Mouse (Mus musculus) limb, embryonic 11.5 days (tissue): Measurements from ENCODE around the gene Ugp2. TPM values are rescaled to one million over a fixed set of nuclear protein-coding genes. Genes with fewer than 3 reads are reported as not detected.

Experiments used
- ATAC-seq: fragments of 200-750 bp; cut with Nextera tagmentation; 2 replicates; pipeline ENCODE4 v1.8.0; 2017; ENCODE audit warnings: low read depth; ENCODE audit not compliant: insufficient number of reproducible peaks, low FRiP score, low TSS enrichment
- DNase-seq: peaks from one replicate; pipeline ENCODE4 v3.0.0-alpha.2; 2015; ENCODE audit warnings: low spot score
- H3K27ac ChIP-seq: fragments of 300-500 bp; sonication (generic); replicated peaks from 2 replicates; pipeline ENCODE4 v1.5.1; 2014; ENCODE audit warnings: low read depth, mild to moderate bottlenecking, low read length
- H3K27me3 ChIP-seq: fragments of 300-500 bp; sonication (generic); 2 replicates; pipeline ENCODE4 v1.6.1; 2014; ENCODE audit warnings: mild to moderate bottlenecking, low read length, mixed read lengths; ENCODE audit not compliant: control insufficient read depth, insufficient read depth
- H3K36me3 ChIP-seq: fragments of 300-500 bp; sonication (generic); 2 replicates; pipeline ENCODE4 v1.6.1; 2014; ENCODE audit warnings: mild to moderate bottlenecking, low read length, moderate library complexity, mixed read lengths; ENCODE audit not compliant: control insufficient read depth, insufficient read depth
- H3K4me1 ChIP-seq: fragments of 300-500 bp; sonication (generic); 2 replicates; pipeline ENCODE4 v1.6.1; 2014; ENCODE audit warnings: low read length, mixed read lengths; ENCODE audit not compliant: control insufficient read depth, insufficient read depth
- H3K4me2 ChIP-seq: fragments of 300-500 bp; sonication (generic); 2 replicates; pipeline ENCODE4 v1.6.1; 2014; ENCODE audit warnings: low read depth, mild to moderate bottlenecking, moderate library complexity; ENCODE audit not compliant: severe bottlenecking
- H3K4me3 ChIP-seq: fragments of 300-500 bp; sonication (generic); 2 replicates; pipeline ENCODE4 v1.5.1; 2014; ENCODE audit warnings: low read depth, low read length
- H3K9ac ChIP-seq: fragments of 300-500 bp; sonication (generic); 2 replicates; pipeline ENCODE4 v1.6.1; 2014; ENCODE audit warnings: mild to moderate bottlenecking, low read length
- H3K9me3 ChIP-seq: fragments of 300-500 bp; sonication (generic); 2 replicates; pipeline ENCODE4 v1.6.1; 2016; ENCODE audit warnings: low read length; ENCODE audit not compliant: control insufficient read depth
- WGBS: fragments of 180-500 bp; shearing (Covaris S2); extraction: QIAGEN DNeasy Blood & Tissue Kit; methylation state at CpG from one replicate; pipeline ENCODE4 v1.1.7; 2014; 5-methylcytosine and 5-hydroxymethylcytosine counted together
- polyA plus RNA-seq: library from polyadenylated mRNA; unstranded; fragments of >200 nt; fragmentation: Nextera tagmentation; extraction: Ambion mirVana; gene quantifications from 2 replicates; pipeline ENCODE4 v1.2.1, GENCODE M21; 2014

The Ugp2 gene
- polyA plus RNA-seq, 1 experiment from 2014 or later = 69.3 TPM

- Histone ChIP-seq H3K27ac (no peak overlapping the region), H3K4me1 (peaks cover 4% of the 10 kb centered on the region; the same call in 1 of the 2 replicates), H3K27me3 (no peaks in the 10 kb centered on the region), H3K9me3 (no peaks in the 10 kb centered on the region), H3K4me3 (no peak overlapping the region), H3K9ac (no peak overlapping the region), H3K36me3 (no peaks in the 10 kb centered on the region), H3K4me2 (no peak overlapping the region)
- DNase-seq (peak; percentile 31), ATAC-seq (no peak)
- WGBS = 40% methylated on average over 7 of the region's 7 CpGs
Measured at GRCm38 (mm10) chr11:21398464-21398863, 27.5 kb upstream of the Ugp2 start.

DNA sequence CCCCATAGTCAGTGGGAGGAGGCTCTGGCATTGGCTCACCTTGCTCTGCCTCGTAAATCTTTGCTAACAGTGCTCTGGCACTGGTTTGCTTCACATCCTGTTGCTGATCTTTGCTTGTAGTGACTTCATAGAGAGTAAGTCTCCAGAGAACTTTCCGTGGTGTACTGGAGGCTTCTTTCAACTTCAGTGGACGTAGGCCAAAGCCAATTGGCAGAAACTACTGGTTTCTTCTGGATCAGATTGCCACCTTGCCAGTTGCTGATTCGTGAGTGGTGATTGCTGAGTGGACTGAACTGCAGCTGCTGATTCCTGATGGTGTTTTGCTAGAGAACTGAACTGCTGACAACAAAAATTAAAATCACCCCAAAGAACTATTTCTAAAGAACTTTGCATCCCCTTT is 15.8 kb upstream of the Ugp2 start:
- no peaks in the 10 kb centered on the region for H3K4me1 ChIP-seq
- H3K9me3 ChIP-seq = no peaks in the 10 kb centered on the region
- no peak for ATAC-seq
- no peak overlapping the region for H3K27ac ChIP-seq
- no peaks in the 10 kb centered on the region for H3K27me3 ChIP-seq
- 75% methylated on average over 4 of the region's 4 CpGs for WGBS
- H3K4me3 ChIP-seq = no peak overlapping the region
- H3K9ac ChIP-seq = no peak overlapping the region
- no peaks in the 10 kb centered on the region for H3K36me3 ChIP-seq
- no peak for DNase-seq
- H3K4me2 ChIP-seq = no peak overlapping the region

DNA sequence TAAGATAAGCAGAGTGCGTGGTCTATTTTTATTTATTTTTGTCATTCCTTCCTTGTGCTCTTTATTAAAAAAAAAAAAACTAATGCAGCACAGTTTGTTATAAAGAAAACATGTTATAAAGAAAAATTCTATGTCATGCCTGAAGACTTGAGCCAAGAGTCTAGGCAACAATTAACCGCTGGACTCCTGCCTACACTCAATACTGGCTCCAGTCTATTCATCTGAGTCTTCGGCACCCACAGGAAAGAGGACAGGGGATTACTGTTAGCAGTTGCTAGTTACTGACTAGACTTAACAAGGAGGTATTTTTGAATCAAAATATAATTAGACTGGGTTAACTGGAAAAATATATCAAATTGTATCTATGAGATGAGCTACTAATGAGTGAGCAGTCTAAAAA is 3.1 kb upstream of the Ugp2 start:
- H3K27ac ChIP-seq = no peak overlapping the region
- H3K9ac ChIP-seq = no peak overlapping the region
- no peak overlapping the region for H3K4me2 ChIP-seq
- H3K9me3 ChIP-seq = no peaks in the 10 kb centered on the region
- DNase-seq (no peak), ATAC-seq (no peak)
- 95% methylated on average over 3 of the region's 3 CpGs for WGBS
- H3K36me3 ChIP-seq = no peaks in the 10 kb centered on the region
- no peak overlapping the region for H3K4me3 ChIP-seq
- H3K27me3 ChIP-seq = no peaks in the 10 kb centered on the region
- H3K4me1 ChIP-seq = 0 out of 2 replicates have a peak, but pooled peaks cover 3% of the 10 kb centered on the region

DNA sequence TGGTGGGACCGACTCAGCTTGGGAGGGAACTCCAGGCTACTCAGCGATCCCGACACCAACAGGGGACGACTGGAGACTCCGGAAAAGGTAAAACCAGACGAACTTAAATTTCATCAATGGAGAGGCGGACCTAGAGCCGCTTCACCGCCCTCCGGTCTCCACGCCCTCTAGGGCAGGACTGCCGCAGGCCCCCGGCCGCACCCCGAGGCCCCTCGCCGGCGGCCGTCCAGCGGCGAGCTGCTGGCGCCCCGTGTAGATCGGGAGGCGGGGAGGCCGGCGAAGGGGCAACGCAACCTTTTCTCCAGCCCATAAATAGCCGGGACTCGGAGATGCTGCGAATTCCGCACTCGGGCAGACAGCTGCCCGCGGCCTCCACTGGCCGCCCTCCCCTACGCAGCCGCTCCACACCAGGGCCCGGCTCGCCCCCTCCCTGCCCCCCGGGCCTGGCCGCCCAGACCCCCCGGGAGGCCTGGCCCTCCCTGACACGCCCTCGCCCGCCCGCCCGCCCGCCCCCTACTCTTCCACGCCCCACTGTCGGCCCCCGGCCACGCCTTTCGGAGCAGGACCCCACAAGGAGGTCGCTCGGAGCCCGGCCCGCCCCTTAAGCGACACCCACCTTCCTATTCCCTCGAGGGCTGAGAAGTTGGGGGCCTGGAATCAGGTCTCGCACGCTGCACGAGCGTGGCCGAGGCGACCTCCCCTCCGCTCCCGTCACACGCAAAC is 441 bp downstream of the Ugp2 start:
- peak overlapping the region; percentile 81 for H3K9ac ChIP-seq
- H3K36me3 ChIP-seq = no peaks in the 10 kb centered on the region
- H3K27me3 ChIP-seq = no peaks in the 10 kb centered on the region
- H3K9me3 ChIP-seq = no peaks in the 10 kb centered on the region
- H3K4me1 ChIP-seq = 0 out of 2 replicates have a peak, but pooled peaks cover 3% of the 10 kb centered on the region
- under 1% methylated on average over 43 of the region's 69 CpGs for WGBS
- peak overlapping the region; percentile 75 for H3K4me3 ChIP-seq
- H3K27ac ChIP-seq = peak overlapping the region; percentile 84
- ATAC-seq = peak; percentile 95
- DNase-seq = peak; percentile 90
- peak overlapping the region; percentile 55 for H3K4me2 ChIP-seq

- H3K27me3 ChIP-seq = no peaks in the 10 kb centered on the region
- H3K27ac ChIP-seq = no peak overlapping the region
- H3K36me3 ChIP-seq = no peaks in the 10 kb centered on the region
- H3K4me1 ChIP-seq = 0 out of 2 replicates have a peak, but pooled peaks cover 3% of the 10 kb centered on the region
- DNase-seq (no peak), ATAC-seq (no peak)
- peak overlapping the region; percentile 50 for H3K9ac ChIP-seq
- peak overlapping the region; percentile 55 for H3K4me2 ChIP-seq
- peak overlapping the region; percentile 75 for H3K4me3 ChIP-seq
- H3K9me3 ChIP-seq = no peaks in the 10 kb centered on the region
- 28% methylated on average over 9 of the region's 9 CpGs for WGBS
Measured at GRCm38 (mm10) chr11:21369248-21370016, 1.6 kb downstream of the Ugp2 start.

- Histone ChIP-seq H3K27me3 (no peaks in the 10 kb centered on the region), H3K27ac (no peak overlapping the region), H3K4me1 (0 out of 2 replicates have a peak, but pooled peaks cover 3% of the 10 kb centered on the region), H3K4me3 (no peak overlapping the region), H3K36me3 (no peaks in the 10 kb centered on the region), H3K4me2 (peak overlapping the region; percentile 11; the same call in 1 of the 2 replicates), H3K9ac (no peak overlapping the region), H3K9me3 (no peaks in the 10 kb centered on the region)
- WGBS = 43% methylated on average over 7 of the region's 7 CpGs
- no peak for ATAC-seq
- DNase-seq = no peak
Measured at GRCm38 (mm10) chr11:21368466-21368865, 2.5 kb downstream of the Ugp2 start.

DNA sequence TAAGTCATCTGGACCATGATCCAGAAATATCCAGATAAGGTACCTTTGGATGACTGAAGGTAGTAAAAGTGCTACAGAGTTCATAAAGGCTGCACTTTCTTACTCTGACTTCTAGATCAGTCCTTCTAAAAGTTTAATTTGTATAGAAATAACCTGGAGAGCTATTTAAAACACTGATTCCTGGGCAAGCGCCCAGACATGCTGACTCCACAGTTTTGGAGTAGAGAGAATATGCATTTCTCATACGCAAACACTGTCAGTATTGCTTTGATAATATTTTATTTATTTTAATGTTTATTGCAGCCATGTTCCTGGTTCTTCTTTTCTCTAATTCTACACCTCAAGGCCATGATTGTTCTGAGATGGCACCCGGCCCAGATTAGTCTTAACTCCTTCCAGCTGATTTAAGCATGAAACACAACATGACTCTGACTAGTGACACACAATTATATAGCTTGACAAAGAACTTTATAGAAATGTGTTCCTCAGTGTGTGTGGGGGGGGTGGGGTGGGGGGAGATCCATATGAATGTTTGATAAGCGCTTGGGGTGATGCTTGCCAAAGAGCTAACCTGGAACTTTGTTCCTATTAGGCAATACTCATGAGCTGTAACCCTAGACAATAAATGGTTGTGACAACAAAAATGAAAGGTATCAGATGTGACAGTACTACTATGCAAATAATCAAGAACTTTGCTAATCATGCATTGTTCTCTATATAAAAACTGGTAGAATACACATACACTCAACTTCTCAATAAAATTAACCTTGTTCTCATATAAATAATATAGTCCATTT is 7.7 kb downstream of the Ugp2 start:
- Histone ChIP-seq H3K36me3 (no peaks in the 10 kb centered on the region), H3K4me1 (no peaks in the 10 kb centered on the region), H3K4me2 (no peak overlapping the region), H3K27me3 (no peaks in the 10 kb centered on the region), H3K27ac (no peak overlapping the region), H3K9me3 (no peaks in the 10 kb centered on the region), H3K4me3 (no peak overlapping the region), H3K9ac (no peak overlapping the region)
- DNase-seq (no peak), ATAC-seq (no peak)
- WGBS = 92% methylated on average over 4 of the region's 4 CpGs

GRCm38 (mm10) chr11:21351296-21351695 is 19.7 kb downstream of the Ugp2 start:
- Histone ChIP-seq H3K4me1 (no peaks in the 10 kb centered on the region), H3K4me3 (no peak overlapping the region), H3K9ac (no peak overlapping the region), H3K4me2 (no peak overlapping the region), H3K9me3 (no peaks in the 10 kb centered on the region), H3K27ac (no peak overlapping the region), H3K27me3 (no peaks in the 10 kb centered on the region), H3K36me3 (no peaks in the 10 kb centered on the region)
- WGBS = 89% methylated on average over 7 of the region's 7 CpGs
- ATAC-seq (no peak), DNase-seq (no peak)
